Mouse (Mus musculus) lung, embryonic 15.5 days (tissue): ENCODE results near the gene Fhit. TPM values are rescaled to one million over a fixed set of nuclear protein-coding genes. Genes with fewer than 3 reads are reported as not detected.

Source experiments
- ATAC-seq: fragments of 200-750 bp; cut with Nextera tagmentation; 2 replicates; pipeline ENCODE4 v1.8.0; 2017; ENCODE audit warnings: moderate number of reproducible peaks, borderline replicate concordance; ENCODE audit not compliant: low FRiP score, low TSS enrichment; ENCODE audit errors: extremely low read depth
- H3K27ac ChIP-seq: fragments of 300-500 bp; sonication (generic); 2 replicates; pipeline ENCODE4 v1.5.1; 2015; ENCODE audit warnings: moderate library complexity, mild to moderate bottlenecking, inconsistent platforms
- H3K27me3 ChIP-seq: fragments of 300-500 bp; sonication (generic); 2 replicates; pipeline ENCODE4 v1.6.1; 2015; ENCODE audit warnings: inconsistent platforms
- H3K36me3 ChIP-seq: fragments of 300-500 bp; sonication (generic); 2 replicates; pipeline ENCODE4 v1.6.1; 2015; ENCODE audit warnings: inconsistent platforms
- H3K4me1 ChIP-seq: fragments of 300-500 bp; sonication (generic); 2 replicates; pipeline ENCODE4 v1.6.1; 2015; ENCODE audit warnings: inconsistent platforms
- H3K4me2 ChIP-seq: fragments of 300-500 bp; sonication (generic); 2 replicates; pipeline ENCODE4 v1.6.1; 2015; ENCODE audit warnings: inconsistent platforms, mild to moderate bottlenecking, moderate library complexity
- H3K4me3 ChIP-seq: fragments of 300-500 bp; sonication (generic); 2 replicates; pipeline ENCODE4 v1.5.1; 2015; ENCODE audit warnings: mild to moderate bottlenecking, inconsistent platforms
- H3K9ac ChIP-seq: fragments of 300-500 bp; sonication (generic); 2 replicates; pipeline ENCODE4 v1.6.1; 2015; ENCODE audit warnings: inconsistent platforms
- H3K9me3 ChIP-seq: fragments of 300-500 bp; sonication (generic); 2 replicates; pipeline ENCODE4 v1.6.1; 2016; ENCODE audit warnings: inconsistent platforms
- WGBS: fragments of 180-500 bp; shearing (Covaris S2); methylation state at CpG from one replicate; pipeline ENCODE4 v1.1.7; 2015; 5-methylcytosine and 5-hydroxymethylcytosine counted together
- polyA plus RNA-seq: library from polyadenylated mRNA; unstranded; fragments of >200 nt; fragmentation: Nextera tagmentation; extraction: Ambion mirVana; gene quantifications from 2 replicates; pipeline ENCODE4 v1.2.1, GENCODE M21; 2015

Fhit gene
- polyA plus RNA-seq, 1 experiment from 2014 or later, result 3.4 TPM

DNA sequence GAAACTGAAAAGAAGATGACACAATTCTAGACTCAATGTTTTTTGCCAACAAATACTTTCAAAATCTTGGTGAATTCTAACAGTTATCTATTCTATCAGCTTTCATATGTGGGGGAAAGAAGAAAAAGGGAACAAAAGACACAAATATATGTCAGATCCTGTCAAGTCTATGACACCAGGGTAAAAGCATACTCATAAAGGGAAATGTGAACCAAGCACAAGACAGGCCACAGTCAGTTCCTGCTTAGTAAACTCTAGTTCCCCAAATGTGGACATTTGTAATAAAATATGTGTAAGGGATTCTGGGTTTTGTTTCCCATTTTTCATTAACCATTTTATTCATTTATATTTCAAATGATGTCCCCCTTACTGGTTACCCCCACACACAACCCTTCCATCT lies 1022.5 kb downstream of the Fhit start:
- H3K9me3 ChIP-seq, result no peaks in the 10 kb centered on the region
- no peaks in the 10 kb centered on the region for H3K4me1 ChIP-seq
- no peak overlapping the region for H3K4me3 ChIP-seq
- no peak overlapping the region for H3K4me2 ChIP-seq
- no peak overlapping the region for H3K9ac ChIP-seq
- ATAC-seq, result no peak
- no peaks in the 10 kb centered on the region for H3K27me3 ChIP-seq
- no peaks in the 10 kb centered on the region for H3K36me3 ChIP-seq
- no peak overlapping the region for H3K27ac ChIP-seq

DNA sequence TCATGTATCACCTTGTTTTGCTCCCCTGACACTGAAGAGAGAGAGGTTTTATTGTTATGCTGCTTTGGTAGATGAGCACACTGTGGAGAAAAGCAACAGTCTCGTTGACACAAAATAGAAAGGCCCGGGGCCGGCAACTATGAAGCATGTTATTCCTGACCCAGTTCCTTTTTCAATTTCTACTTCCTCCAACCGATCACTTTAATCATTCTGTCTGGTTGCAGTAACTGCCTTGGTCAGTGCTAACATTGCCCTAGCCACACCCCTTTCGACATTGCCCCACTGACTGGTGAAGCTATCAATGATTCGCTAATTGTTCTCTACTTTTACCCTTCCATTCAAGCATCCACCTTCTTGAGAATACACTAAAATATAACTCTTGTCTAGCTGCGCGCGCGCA lies 1028.0 kb downstream of the Fhit start:
- Histone ChIP-seq H3K4me3 (no peak overlapping the region), H3K4me2 (no peak overlapping the region), H3K9me3 (no peaks in the 10 kb centered on the region), H3K27me3 (no peaks in the 10 kb centered on the region), H3K36me3 (no peaks in the 10 kb centered on the region), H3K9ac (no peak overlapping the region), H3K27ac (no peak overlapping the region), H3K4me1 (no peaks in the 10 kb centered on the region)
- no peak for ATAC-seq
- 88% methylated on average over 10 of the region's 10 CpGs for WGBS

DNA sequence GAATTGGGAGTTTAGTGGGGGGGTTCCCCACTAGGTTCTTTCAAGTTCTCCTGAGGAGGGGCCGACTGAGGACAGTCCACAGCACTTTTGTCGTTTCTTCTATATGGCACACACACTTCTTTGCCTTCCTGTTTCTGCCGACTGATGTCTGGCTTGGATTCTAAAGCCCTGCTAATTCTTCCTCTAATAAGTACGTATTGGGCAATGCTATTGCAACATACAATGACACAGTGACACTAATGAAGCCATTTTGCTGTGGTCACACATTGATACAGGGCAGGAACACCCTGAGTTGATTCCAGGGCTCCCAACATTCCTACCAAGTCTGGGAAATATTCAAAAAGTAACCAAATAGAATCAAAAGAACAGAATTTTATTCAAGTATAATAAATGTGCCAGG lies 1032.2 kb downstream of the Fhit start:
- H3K27ac ChIP-seq, result no peak overlapping the region
- no peaks in the 10 kb centered on the region for H3K4me1 ChIP-seq
- H3K9ac ChIP-seq, result no peak overlapping the region
- no peak overlapping the region for H3K4me3 ChIP-seq
- ATAC-seq, result no peak
- 89% methylated on average over 4 of the region's 4 CpGs for WGBS
- H3K4me2 ChIP-seq, result no peak overlapping the region
- H3K9me3 ChIP-seq, result no peaks in the 10 kb centered on the region
- no peaks in the 10 kb centered on the region for H3K36me3 ChIP-seq
- no peaks in the 10 kb centered on the region for H3K27me3 ChIP-seq

DNA sequence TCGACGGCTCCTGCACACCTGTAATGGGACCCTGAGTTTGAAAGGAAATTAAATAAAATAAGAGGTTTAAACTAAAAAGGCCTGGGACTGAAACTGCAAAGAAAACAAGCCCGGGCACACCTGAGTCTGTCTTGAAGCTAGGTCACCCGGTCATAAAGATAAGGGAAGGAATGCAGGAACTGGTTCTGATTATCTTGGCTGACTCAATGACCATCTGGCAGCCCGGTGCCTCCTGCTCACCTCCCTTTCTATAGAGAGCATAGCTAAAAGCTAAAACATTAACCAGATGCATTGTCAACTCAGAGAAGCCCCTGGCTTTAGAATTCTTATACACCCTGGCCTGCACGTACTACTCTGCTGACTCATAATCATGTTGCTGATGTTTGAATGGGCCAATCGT lies 1032.7 kb downstream of the Fhit start:
- no peak overlapping the region for H3K27ac ChIP-seq
- H3K4me3 ChIP-seq, result no peak overlapping the region
- H3K4me2 ChIP-seq, result no peak overlapping the region
- no peak for ATAC-seq
- H3K27me3 ChIP-seq, result no peaks in the 10 kb centered on the region
- 60% methylated on average over 7 of the region's 7 CpGs for WGBS
- H3K9me3 ChIP-seq, result no peaks in the 10 kb centered on the region
- no peak overlapping the region for H3K9ac ChIP-seq
- H3K4me1 ChIP-seq, result no peaks in the 10 kb centered on the region
- H3K36me3 ChIP-seq, result no peaks in the 10 kb centered on the region

- H3K4me2 ChIP-seq, result no peak overlapping the region
- no peaks in the 10 kb centered on the region for H3K4me1 ChIP-seq
- no peak for ATAC-seq
- no peak overlapping the region for H3K27ac ChIP-seq
- no peaks in the 10 kb centered on the region for H3K36me3 ChIP-seq
- no peaks in the 10 kb centered on the region for H3K27me3 ChIP-seq
- H3K9ac ChIP-seq, result no peak overlapping the region
- no peaks in the 10 kb centered on the region for H3K9me3 ChIP-seq
- no peak overlapping the region for H3K4me3 ChIP-seq
Observed at GRCm38 (mm10) chr14:10126536-10126935, 1035.3 kb downstream of the Fhit start.

- H3K36me3 ChIP-seq, result no peaks in the 10 kb centered on the region
- no peak overlapping the region for H3K4me2 ChIP-seq
- no peaks in the 10 kb centered on the region for H3K4me1 ChIP-seq
- no peak for ATAC-seq
- no peak overlapping the region for H3K27ac ChIP-seq
- H3K27me3 ChIP-seq, result no peaks in the 10 kb centered on the region
- no peaks in the 10 kb centered on the region for H3K9me3 ChIP-seq
- H3K9ac ChIP-seq, result no peak overlapping the region
- 81% methylated on average over 4 of the region's 4 CpGs for WGBS
- no peak overlapping the region for H3K4me3 ChIP-seq
Observed at GRCm38 (mm10) chr14:10122176-10122575, 1039.7 kb downstream of the Fhit start.

DNA sequence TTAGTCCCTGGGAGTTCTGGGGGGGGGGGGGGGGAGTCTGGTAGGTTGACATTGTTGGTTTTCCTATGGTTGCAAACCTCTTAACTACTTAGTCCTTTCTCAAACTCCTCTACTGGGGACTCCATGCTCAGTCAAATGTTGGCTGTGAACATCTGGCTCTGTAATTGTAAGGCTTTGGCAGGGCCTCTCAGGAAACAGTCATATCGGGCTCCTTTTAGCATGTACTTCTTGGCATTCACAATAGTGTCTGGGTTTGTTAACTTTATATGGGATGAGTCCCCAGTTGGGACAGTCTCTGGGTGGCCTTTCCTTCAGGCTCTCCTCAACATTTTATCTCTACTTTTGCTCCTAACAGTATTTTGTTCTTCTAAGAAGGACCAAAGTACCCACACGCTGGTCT lies 1065.6 kb downstream of the Fhit start:
- Histone ChIP-seq H3K9me3 (no peaks in the 10 kb centered on the region), H3K27ac (no peak overlapping the region), H3K4me3 (no peak overlapping the region), H3K4me1 (no peaks in the 10 kb centered on the region), H3K4me2 (no peak overlapping the region), H3K9ac (no peak overlapping the region), H3K36me3 (no peaks in the 10 kb centered on the region), H3K27me3 (no peaks in the 10 kb centered on the region)
- ATAC-seq, result no peak
- WGBS, result 89% methylated on average over 2 of the region's 2 CpGs

GRCm38 (mm10) chr14:10079062-10079461 lies 1082.8 kb downstream of the Fhit start:
- Histone ChIP-seq H3K27me3 (no peaks in the 10 kb centered on the region), H3K4me2 (no peak overlapping the region), H3K4me3 (no peak overlapping the region), H3K36me3 (no peaks in the 10 kb centered on the region), H3K4me1 (no peaks in the 10 kb centered on the region), H3K9ac (no peak overlapping the region), H3K27ac (no peak overlapping the region), H3K9me3 (no peaks in the 10 kb centered on the region)
- WGBS, result 73% methylated on average over 3 of the region's 3 CpGs
- no peak for ATAC-seq

GRCm38 (mm10) chr14:10049947-10050346 lies 1111.9 kb downstream of the Fhit start:
- H3K9ac ChIP-seq, result no peak overlapping the region
- ATAC-seq, result no peak
- H3K9me3 ChIP-seq, result no peaks in the 10 kb centered on the region
- H3K4me1 ChIP-seq, result no peaks in the 10 kb centered on the region
- H3K4me3 ChIP-seq, result no peak overlapping the region
- H3K4me2 ChIP-seq, result no peak overlapping the region
- WGBS, result 73% methylated on average over 3 of the region's 3 CpGs
- no peaks in the 10 kb centered on the region for H3K36me3 ChIP-seq
- no peak overlapping the region for H3K27ac ChIP-seq
- H3K27me3 ChIP-seq, result no peaks in the 10 kb centered on the region

GRCm38 (mm10) chr14:10047123-10047783 lies 1114.6 kb downstream of the Fhit start:
- no peaks in the 10 kb centered on the region for H3K9me3 ChIP-seq
- no peaks in the 10 kb centered on the region for H3K36me3 ChIP-seq
- WGBS, result 66% methylated on average over 2 of the region's 2 CpGs
- H3K27me3 ChIP-seq, result no peaks in the 10 kb centered on the region
- no peak for ATAC-seq
- no peak overlapping the region for H3K4me3 ChIP-seq
- no peaks in the 10 kb centered on the region for H3K4me1 ChIP-seq
- no peak overlapping the region for H3K9ac ChIP-seq
- no peak overlapping the region for H3K4me2 ChIP-seq
- no peak overlapping the region for H3K27ac ChIP-seq

DNA sequence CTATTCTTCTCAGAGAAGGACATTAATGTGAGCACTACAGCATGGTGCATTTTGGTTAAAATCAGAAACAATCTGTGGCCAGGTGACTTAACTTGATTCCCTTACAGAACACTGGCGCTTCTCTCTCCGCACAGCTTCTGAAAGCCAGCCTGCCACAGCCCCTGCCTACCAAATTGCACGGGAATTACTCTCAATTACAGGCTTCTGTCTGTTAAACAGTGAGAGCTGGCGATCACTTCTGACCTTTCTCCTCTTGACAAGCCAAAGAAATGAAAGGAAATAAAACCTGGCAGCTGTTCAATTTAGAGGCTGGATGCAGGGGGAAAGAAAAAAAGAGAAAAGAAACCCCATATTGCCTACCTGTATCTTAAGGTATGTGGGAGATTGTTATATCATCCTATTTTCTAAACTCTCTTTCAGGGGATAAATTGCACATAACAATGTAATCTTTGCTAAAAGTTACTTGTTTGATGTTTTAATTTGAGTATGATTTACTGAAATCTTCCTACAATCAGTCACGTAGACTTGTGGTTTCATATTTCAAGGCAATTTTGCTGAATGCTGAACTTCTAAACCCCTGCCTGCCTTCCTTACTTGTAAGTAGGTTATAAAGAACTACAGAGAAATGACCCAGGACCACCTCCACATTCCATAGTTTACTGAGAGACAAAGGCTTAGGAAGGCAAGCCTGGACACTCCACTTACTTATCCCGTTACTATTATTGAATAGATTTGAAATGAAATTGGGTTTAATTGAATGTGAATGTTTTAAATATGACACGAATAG lies 1115.3 kb downstream of the Fhit start:
- no peaks in the 10 kb centered on the region for H3K27me3 ChIP-seq
- H3K4me3 ChIP-seq, result no peak overlapping the region
- no peaks in the 10 kb centered on the region for H3K36me3 ChIP-seq
- no peak overlapping the region for H3K9ac ChIP-seq
- H3K27ac ChIP-seq, result no peak overlapping the region
- no peaks in the 10 kb centered on the region for H3K9me3 ChIP-seq
- no peaks in the 10 kb centered on the region for H3K4me1 ChIP-seq
- WGBS, result 28% methylated on average over 7 of the region's 7 CpGs
- no peak overlapping the region for H3K4me2 ChIP-seq
- no peak for ATAC-seq

DNA sequence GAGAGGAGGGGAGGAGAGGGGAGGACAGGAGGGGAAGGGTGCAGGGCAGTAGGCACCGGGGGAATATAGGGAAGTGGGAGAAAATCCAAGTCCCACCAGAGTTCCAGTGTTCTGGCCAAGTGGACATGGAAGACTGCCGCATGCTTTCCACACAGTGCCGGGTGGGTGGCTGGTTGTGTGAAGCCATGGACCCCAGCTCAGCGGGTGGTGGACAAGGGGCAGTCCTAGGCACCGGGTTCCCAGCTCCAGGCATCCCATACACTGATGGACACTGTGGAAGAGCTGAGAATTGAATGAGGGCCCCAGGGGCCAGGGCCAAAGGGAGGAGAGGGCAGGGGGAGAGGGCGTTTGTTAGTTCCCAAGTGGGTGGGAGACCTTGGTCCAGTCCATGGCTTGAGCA lies 1123.8 kb downstream of the Fhit start:
- no peak overlapping the region for H3K4me3 ChIP-seq
- 0 out of 2 replicates have a peak, but pooled peaks have one; percentile 27 for ATAC-seq
- 88% methylated on average over 6 of the region's 6 CpGs for WGBS
- H3K4me1 ChIP-seq, result no peaks in the 10 kb centered on the region
- H3K4me2 ChIP-seq, result no peak overlapping the region
- no peaks in the 10 kb centered on the region for H3K36me3 ChIP-seq
- no peaks in the 10 kb centered on the region for H3K27me3 ChIP-seq
- H3K9ac ChIP-seq, result no peak overlapping the region
- no peak overlapping the region for H3K27ac ChIP-seq
- H3K9me3 ChIP-seq, result no peaks in the 10 kb centered on the region
